Mouse (Mus musculus) lung, postnatal 10 days (tissue): Measurements from ENCODE around the gene Golga2.

Experiments
- DNase-seq: peaks from one replicate; pipeline ENCODE4 v3.0.0; 2021

The Golga2 gene

GRCm38 (mm10) chr2:32287334-32287840, at the start of gene Golga2:
Gene Golga2, plus strand, starts transcription at chr2:32287384.
- DNase-seq = peak; percentile 44

DNA sequence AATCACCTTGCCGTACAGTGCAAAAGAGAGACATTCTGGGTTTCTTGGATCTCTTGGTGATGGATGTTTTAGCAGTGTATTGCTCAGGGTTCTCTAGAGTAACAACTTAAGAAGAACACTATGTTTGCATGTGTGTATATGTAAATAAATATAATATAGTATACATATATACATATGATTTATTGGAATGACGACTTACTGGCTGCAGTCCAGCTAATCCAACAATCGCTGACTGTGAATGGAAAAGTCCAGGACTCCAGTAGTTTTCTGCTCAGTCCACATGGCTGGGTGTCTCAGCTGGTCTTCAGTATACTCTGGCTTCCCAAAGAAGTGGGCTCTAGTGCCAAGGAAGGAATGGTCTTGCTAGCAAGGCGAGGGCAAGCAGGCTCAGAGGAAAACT, 49.6 kb upstream of the Golga2 start:
- DNase-seq = no peak

GRCm38 (mm10) chr2:32238708-32239435, 48.3 kb upstream of the Golga2 start:
- no peak for DNase-seq

DNA sequence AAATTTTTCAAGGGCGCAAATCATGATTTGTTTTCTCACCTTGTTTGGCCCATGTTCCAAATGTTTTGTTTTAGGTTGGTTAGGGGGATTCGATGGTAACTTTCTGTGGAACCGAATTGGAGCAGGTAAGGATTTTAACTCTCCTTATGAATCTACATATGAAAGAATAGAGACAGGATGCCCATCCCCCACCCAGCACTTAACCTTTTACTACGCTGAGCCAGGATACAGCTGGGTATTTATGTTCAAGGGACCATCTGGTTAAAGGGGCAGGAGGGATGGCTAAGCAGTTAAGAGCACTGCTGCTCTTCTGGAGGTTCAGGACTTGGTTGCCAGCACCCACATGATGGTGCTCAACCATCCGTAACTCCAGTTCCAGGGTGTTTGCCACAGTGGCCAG, 46.6 kb upstream of the Golga2 start:
- no peak for DNase-seq

DNA sequence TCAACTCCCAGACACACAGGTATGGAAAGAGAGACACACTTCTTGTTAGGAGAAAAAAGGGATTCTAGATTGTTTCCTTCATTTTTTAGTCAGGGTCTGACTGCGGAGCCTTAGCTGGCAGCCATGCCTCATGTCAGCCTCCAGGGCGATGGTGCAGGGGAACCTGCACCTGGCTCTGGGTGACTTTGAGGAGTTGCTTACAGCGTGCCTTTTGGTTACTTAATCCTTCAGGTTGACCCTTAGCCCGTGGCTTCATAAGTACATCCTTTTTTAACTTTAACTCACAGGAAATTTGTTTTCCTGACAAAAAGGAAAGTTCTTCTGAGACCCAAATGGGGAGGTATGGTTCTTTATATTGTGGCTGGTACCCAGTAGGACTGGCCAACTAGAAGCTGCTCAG, 44.2 kb upstream of the Golga2 start:
- DNase-seq = no peak

GRCm38 (mm10) chr2:32246741-32247140, 40.4 kb upstream of the Golga2 start:
- no peak for DNase-seq

DNA sequence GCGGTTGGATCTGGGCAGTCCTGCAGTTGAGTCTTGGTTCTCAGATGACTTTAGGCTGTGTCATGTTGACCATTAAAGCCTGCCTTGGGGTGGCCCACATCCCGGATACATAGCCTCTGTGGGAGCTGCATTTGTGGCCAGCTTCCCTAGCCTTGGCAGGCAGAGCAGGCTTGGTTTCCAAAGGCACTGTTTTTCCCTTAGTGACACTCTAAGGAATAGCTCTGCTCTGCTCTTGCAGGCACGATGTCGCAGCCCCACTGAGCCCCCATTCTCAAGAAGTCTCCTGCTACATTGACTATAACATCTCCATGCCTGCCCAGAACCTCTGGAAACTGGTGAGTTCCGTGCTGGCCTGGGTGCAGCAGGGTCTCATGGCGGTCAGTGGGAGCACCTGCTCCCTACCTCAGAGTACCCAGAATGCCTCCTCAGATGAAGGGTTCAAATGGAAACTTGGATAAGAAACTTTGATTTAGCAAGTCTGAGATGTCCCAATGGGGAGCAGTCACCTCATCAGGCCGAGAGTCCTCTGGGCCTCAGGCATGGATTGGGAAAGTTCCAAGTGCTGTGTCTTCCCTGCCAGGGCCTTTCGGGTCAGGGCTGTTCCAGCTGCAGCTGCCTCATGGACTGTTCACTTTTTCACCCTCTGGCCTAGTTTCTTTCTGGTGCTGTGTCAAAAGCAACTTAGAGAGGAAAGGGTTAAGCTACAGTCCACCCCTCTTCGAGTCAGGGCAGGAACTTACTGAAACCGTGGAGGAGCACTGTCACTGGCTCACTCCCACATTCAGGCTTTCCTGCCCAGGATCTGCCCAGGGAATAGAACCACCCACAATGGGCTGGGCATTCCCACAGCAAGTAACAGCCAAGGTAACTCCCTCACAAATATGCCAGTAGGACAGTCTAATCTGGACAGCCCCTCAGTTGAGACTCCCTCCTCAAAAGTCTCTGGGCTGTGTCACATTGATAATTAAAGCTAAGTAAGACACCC, 38.5 kb upstream of the Golga2 start:
- peak; percentile 79 for DNase-seq

- peak; percentile 65 for DNase-seq
Observed at GRCm38 (mm10) chr2:32251791-32252527, 35.2 kb upstream of the Golga2 start.

GRCm38 (mm10) chr2:32252658-32253057, 34.5 kb upstream of the Golga2 start:
- DNase-seq = peak; percentile 36

DNA sequence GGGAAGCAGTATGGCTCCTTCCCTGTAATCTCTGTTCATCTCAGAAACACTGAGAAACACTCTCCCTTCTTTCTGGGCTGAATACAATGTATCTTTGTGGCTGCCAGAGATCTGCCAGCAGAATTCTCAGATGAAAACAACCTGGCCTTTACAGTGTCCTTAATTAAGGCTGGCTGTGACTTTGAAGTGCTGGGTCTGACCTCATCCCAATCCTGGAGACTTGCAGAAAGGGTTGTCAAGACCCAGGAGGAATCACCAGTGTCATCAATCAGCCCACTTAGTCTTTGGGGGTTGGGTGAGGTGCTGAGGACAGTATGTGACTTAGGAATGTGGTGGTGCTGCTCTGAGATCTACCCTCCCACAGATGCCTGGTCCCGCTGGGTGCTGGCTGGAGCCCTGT, 33.8 kb upstream of the Golga2 start:
- DNase-seq = peak; percentile 56

DNA sequence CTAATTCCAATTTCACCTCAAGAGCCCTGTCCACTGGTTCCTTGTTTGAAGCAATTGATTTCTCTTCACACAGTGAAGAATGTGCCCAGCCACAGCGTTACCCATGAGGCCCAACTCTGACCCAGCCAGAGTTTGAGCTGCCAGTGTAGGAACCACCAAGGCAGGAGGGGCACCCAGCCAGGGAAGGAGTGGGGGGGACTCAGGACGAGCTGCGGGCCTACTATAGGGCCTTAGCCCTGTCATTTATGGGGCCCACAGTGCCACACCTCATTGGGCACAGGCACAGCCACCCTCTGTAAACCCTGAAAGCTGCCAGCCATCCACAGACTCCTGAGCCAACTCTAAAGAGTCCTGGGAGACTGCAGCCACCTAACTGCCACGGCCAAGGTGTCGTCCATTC, 32.6 kb upstream of the Golga2 start:
- DNase-seq = no peak

DNA sequence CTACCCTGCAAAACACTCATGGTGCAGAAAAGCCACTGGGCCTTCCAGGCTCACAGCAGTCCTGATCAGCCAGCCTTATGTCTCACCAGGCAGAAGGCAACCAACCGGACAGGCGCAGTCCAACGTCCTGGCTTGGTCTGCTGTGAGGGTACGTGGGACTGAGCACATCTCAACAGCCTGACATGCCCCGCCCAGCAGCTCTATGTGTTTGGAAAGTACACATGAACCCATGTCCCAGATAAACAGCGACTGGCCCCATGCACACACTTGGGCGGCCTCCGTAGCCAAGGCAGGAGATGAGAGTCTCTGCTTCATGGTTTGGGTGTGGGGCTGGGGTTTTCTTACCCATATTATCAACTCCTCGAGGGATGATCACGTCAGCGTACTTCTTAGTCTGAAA, 30.9 kb upstream of the Golga2 start:
- DNase-seq = no peak

DNA sequence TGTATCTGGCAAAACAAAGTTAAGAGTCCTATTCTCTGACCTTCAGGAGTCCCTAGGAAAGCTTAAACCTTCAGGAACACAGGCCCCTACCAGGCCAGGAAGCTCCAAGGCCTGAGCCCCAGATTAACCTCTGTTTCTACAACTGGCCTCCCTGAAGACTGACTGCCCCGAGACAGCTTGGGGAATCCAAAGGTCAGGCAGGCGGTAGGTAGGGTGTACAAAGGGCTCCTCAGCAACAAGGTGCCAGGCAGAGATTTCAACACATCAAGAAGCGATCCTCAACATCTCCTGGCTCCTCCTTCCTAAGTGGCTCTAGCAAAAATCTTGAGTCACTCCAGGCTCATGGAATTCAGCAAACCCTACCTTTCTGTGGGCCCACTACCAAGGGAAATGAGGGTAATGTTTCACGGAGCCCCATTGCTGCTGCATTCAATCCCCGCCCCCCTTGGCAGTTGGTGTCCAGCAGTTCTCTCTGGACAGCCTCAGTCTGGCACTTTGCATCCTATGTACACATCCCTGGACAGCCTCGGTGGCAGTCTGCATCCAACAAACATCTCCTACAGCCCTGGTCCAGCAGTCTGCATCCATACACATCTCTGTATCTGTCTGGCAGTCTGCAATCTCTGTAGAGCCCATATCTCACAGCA, 28.2 kb upstream of the Golga2 start:
- no peak for DNase-seq

DNA sequence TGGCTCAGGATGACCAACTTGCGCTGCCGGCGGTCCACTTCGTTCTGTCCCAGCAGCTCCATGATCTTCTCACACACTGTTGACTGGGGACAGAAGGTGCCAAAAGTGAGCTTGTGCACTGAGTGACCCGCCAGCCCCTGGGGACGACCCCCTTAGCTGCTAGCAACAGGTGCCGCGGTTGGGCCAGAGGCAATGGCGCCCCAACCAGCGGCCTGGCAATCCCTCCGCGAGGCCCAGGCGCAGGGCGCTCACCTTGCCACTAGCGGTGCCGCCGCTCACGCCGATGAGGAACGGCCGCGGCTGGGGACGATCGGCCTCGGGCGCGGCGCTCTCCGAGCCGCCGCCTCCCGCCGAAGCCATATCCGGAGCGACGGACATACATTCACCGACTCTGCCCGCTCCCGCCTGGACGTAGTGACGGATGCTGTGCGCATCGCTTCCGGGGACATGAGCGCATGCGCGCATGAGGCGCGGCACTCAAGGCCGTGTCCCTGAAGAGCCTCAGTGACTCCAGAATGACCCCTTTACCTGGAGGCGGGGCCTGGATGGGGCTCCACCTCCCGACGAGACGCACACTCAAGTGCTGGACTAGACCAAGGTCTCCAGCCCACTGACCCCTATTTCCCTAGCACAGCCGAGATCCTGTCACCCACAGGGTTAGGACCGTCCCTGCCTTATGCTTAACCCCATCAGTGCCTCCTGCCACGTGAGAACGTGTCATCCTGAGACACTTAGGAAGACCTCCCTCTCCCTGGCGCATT, 27.3 kb upstream of the Golga2 start, which contains the start of gene Uck1:
Gene Uck1 (minus strand): TSS at position 503 of the 761 bp plus-strand sequence.
- peak; percentile 93 for DNase-seq

DNA sequence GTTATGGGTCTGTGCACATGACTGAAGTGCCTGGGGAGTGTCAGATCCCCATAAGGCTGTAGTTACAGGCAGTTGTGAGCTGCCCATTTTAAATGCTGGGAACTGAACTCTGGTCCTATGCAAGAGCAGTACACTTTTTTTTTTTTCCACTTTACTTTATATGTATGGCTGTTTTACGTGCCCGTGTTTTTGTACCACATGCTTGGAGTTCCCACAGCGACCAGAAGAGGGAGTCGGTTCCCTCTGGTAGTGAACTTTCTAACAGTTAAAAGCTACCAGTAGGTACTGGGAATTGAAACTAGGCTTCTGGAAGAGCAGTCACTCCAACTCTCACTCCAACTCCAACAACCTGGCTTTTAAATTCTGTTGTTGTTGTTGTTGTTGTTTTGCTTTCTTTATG, 26.5 kb upstream of the Golga2 start:
- DNase-seq = peak; percentile 62

DNA sequence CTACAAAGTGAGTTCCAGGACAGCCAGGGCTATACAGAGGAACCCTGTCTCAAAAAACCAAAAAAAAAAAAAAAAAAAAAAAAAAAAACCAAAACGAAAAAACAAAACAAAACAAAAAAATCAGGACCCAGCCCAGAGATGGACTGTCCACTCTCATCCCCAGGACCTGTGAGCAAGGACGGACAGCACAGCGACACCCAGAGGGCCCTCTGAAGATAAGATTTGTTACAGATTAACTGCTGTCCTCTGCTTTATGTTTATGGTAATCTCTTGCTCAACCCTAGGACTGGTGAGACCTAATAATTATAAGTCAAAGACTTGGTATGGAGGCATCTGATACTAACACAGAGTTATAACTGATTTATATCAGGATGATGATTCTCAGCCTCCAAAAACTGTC, 11.4 kb upstream of the Golga2 start:
- no peak for DNase-seq

DNA sequence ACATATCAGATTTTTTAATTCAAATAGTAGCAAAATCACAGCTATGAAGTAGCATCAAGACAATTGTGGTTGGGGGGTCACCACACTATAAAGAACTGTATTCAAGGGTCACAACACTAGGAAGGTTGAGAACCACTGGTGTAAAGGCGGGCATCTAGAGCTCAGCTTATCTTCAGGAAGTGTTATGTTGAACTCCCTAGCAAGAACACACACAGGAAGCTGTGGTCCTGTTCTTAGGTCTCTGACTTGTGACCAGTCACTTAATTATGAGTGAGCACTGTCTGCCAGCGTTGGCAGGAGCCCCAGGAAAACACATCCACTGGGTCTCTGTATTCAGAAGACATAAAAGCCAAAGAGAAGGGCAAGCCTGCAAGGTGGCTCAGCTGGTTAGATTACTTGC, 4.9 kb upstream of the Golga2 start:
- DNase-seq = no peak

GRCm38 (mm10) chr2:32282727-32283126, 4.5 kb upstream of the Golga2 start:
- DNase-seq = peak; percentile 71

DNA sequence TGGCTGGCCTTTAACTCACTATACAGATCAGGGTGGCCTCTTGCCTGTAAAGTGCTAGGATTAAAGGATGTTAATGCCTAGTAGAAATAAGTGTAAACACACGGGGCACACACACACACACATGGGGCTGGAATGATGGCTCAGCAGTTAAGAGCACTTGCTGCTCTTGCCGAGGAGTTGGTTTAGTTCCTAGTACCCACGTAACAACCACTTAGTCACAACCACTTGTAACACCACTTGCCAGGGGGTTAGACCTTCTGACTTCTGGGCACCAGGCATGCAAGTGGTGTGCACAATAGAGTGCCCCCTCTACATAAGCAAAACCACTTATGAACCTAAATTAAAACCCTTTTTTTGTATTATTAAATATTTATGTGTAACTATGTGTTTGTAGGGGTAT, 3.2 kb upstream of the Golga2 start:
- no peak for DNase-seq

GRCm38 (mm10) chr2:32287923-32288367, 761 bp downstream of the Golga2 start, which contains the start of gene Swi5:
Gene Swi5, minus strand, starts transcription at chr2:32288075.
- peak; percentile 99 for DNase-seq

- DNase-seq = peak; percentile 61
Observed at GRCm38 (mm10) chr2:32288371-32288931, 1.3 kb downstream of the Golga2 start.
